Mouse (Mus musculus) kidney, adult 11 months (tissue): Measurements from ENCODE around the gene Ints6.
"Not testable (repeated sequence)": the region's sequence is repeated elsewhere in the genome, so short reads cannot be mapped to it uniquely, and the experiment has no call there.

Source experiments
- DNase-seq: peaks from one replicate; pipeline ENCODE4 v3.0.0; 2022

The Ints6 gene

DNA sequence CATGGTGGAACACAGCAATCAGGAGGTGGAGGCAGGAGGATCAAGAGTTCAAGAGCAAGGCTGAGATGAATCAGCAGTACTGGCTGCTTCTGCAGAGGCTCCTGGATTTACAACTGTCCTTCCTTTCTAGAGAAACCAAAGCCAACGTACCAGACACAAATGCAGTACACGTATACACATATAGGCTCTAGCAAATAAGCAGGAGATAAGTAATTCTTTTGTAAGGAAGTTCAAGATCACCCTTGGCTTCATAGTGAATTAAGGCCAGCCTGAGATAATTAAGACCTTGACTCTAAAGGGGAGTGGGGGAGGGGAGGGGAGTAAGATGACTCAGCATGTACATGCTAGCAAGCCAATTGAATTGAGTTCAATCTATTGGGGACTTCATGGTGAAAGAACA is 9.5 kb downstream of the Ints6 start:
- no peak for DNase-seq

DNA sequence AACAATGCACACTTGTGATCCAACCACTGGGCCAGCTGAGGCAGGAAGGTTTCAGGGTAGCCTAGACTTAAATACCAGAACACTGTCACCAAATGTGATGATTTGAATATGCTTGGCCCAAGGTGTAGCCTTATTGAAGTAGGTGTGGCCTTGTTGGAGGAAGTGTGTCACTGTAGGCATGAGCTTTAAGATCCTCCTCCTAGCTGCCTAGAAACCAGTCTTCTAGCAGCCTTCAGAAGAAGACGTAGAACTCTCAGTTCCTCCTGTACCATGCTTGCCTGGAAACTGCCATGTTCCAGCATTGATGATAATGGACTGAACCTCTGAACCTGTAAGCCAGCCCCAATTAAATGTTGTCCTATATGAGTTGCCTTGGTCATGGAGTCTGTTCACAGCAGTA is 25.3 kb downstream of the Ints6 start:
- DNase-seq, result no peak

GRCm38 (mm10) chr14:62733666-62734065 is 27.3 kb downstream of the Ints6 start:
- no peak for DNase-seq

DNA sequence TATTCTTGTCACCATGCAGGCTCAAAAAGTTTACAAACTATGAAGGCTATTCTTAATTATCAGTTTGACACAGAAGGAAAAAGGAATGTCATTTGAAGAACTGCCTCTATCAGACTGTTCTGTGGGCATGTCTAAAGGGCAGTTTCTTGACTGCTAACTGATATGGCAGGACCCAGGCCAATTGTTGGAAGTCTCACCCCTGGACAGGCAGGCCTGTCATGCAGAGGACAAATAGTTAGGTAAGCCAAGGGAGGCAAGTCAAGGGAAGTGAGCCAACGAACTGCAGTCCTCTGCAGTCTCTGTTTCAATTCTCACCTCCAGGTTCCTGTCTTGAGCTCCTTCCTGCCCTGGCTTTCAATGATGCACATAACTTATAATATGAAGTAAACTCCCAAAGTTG is 29.1 kb downstream of the Ints6 start:
- no peak for DNase-seq

DNA sequence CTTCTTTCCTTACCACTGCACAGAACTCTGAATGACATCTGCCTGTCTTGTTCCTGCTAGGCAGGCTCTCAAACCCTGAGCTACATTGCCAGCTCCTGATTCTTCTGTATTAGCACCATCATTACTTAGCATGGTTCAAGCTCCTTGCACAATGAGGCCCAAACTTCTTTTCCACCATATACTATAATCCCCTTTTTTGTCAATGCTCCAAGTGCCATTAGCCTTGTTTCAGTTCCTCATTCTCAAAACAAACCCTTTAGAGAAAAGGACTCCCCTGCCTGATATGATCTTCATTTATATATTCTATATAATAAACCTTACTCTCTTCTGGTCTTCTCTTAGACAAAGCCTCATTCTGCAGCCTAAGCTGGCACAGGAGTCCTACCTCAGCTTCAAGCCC is 36.4 kb downstream of the Ints6 start:
- no peak for DNase-seq

DNA sequence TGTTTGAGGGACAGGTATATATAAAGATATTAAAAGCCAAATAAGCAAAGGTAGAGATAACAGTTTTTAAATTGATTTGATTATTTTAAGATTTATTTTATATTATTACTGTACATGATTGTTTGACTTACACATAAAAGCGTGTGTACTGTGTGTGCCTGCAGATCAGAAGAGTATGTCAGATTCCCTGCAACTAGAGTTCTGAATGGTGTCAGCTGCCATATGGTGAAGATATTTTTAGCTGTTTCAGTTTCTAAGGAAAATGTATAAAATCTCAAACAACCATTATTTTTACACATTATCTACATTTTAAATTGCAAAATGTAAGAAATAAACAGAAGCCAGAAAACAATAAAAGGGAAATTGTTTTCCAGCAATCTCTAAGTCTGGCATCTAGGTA is 39.3 kb downstream of the Ints6 start:
- DNase-seq, result no peak

GRCm38 (mm10) chr14:62718161-62718560 is 42.8 kb downstream of the Ints6 start:
- DNase-seq, result no peak

DNA sequence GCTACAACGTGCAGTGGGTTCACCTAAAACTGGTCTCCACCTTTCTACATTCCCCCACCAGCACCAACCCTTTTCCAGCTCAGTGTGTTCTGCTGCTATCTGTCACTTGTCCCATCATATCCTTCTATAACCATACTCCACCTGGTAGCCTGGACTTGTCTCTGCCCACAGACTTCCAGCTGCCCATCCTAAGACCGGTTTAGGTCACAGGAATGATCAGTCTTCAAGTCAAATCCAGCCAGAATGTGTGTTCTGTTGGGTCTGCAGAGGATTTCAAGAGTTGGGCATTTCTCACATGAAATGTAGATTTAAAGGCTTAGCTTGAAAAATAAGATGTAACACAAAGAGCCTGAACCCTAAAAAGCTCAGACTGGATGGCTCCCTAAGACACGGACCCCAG is 87.3 kb downstream of the Ints6 start:
- DNase-seq, result no peak

GRCm38 (mm10) chr14:62664976-62665673 is 95.8 kb downstream of the Ints6 start:
- no peak for DNase-seq

DNA sequence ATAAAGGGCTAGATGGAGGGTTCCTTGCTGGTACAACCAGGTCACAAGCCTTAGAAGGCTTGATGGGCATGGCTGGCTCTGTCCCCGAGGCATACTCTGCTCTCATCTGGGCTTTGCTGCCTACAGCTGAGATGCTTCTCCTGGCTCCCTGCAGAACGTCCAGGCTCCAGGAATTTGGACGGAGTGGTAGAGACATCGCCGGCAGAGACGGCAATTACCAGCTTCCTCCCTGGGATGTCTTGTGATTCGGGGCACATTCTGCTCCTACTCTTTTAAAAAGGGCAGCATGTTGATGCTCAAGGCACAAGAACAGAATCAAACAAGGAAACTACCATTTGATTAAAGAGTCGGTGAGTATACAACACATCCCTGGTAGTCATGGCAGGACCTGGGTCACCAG is 97.6 kb downstream of the Ints6 start, which contains the start of gene Serpine3:
Gene Serpine3 (plus strand): TSS at position 301 of the 400 bp plus-strand sequence.
- DNase-seq, result no peak

DNA sequence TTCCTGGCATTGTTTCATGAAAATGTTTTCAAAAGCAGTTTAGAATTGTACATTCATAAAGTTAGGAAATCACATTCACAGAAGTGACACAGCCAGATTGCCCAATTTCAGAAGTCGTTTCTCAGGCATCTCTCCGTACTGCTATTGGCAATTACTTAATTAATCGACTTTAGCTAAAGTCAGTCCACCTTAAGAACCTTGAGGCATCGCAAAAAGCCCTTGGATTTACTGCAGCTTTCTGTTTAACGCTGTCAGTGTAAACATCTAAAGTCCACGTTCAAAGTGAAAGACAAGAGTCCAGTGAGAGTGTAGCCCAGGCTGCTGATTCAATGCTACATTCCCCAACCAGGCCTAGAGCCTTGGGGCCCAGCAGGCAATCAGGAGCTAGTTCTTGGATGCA is 98.6 kb downstream of the Ints6 start:
- DNase-seq, result no peak

GRCm38 (mm10) chr14:62657469-62657868 is 103.5 kb downstream of the Ints6 start:
- DNase-seq, result no peak

DNA sequence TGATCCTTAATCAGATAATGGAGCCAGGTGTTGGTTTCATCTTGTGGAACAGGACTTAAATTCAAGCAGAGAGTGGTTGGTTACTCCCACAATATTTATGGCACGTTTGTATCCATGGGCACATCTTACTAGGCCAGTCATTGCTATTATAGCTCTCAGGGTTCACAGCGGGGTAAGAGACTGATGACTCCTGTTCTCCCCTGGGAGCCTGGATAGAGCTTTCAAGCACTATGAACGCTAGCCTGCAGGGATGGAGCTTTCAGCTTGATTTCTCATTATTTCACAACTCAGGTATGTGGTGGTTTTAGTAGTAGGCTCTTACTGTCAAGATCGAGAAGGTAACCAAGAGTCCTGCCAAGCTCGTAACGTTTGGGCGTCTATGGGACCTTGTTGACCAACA is 105.0 kb downstream of the Ints6 start:
- no peak for DNase-seq

- DNase-seq, result no peak
Measured at GRCm38 (mm10) chr14:62651771-62652170, 109.2 kb downstream of the Ints6 start.

DNA sequence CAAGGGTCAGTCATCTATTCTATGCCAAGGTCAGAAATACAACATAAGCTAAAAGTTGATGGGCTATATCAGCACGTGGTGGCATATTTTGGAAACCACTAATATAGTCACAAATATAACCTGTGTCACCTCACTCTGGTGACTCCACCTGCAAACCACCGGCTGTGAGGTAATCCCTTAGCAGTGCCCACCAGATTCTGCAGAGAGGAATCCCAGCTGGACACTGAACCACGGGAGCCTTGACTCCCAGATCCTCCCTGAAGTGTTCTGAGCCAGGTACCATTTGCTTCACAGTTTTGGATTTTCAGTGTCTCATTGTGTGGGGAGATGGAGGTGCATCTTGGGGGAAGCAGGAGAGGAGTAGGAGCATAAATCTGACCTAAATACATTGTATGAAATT is 110.6 kb downstream of the Ints6 start:
- DNase-seq, result no peak

GRCm38 (mm10) chr14:62648405-62648804 is 112.6 kb downstream of the Ints6 start:
- DNase-seq, result no peak

DNA sequence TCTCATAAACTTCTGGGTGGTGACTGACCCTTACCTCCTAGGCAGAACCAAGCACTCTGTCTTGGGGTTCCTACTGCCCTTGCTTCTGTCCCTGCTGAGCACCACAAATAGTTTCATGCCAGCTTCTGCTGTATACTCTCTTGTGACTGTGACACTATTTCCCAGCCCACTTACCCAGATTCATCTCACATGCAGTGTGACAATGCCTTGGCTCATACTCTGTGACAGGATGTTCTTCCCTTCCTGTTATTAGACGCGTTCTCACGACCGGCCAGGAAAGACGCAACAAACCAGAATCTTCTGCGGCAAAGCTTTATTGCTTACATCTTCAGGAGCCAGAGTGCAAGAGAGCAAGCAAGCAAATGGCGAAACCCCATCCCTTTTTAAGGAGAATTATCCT is 118.6 kb downstream of the Ints6 start:
- DNase-seq, result not testable (repeated sequence)

DNA sequence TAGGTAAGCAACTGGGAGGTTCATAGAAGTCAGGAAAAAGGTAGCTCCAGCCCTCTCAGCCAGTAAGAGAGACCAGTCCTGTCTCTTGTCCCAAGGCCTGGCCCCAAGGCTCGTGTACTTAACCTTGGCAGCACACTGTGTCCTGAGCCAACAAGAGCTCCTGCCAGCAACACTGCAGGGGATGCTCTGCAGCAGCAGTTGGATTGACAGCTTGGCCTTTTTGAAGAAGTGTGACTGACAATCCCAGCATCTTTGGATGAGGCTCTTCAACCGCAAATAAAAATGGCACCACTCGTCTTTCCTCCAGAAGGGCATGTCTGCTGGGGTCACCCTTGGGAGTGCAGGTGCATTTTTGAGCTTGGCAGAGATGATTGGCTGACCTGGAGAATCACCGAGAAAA is 120.6 kb downstream of the Ints6 start:
- DNase-seq, result no peak

- no peak for DNase-seq
Measured at GRCm38 (mm10) chr14:62639551-62639950, 121.4 kb downstream of the Ints6 start.

DNA sequence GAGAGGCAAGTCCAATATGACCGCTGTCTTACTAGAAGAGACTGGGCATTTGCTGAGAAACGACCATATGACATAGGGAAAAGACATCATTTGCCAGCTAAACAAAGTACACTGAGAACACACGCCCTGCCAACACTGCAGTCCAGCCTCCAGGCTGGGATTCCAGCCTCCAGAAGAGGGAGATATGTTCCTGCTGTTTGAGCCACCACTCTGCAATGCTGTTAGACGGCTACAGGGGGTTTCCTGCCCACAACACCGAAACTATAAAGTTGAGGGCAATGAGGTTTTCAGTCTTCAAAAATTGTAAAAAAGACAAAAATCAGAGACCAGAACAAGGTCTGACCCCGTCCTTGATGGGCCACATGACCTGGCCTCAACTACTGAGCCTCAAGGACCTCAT is 121.9 kb downstream of the Ints6 start:
- DNase-seq, result no peak

GRCm38 (mm10) chr14:62638345-62638702 is 122.6 kb downstream of the Ints6 start:
- no peak for DNase-seq

GRCm38 (mm10) chr14:62637436-62638344 is 123.3 kb downstream of the Ints6 start:
- no peak for DNase-seq

GRCm38 (mm10) chr14:62627951-62628350 is 133.0 kb downstream of the Ints6 start:
- DNase-seq, result no peak
